Mouse (Mus musculus): Measurements from ENCODE around the gene Plin3. TPM values are rescaled to one million over a fixed set of nuclear protein-coding genes. Genes with fewer than 3 reads are reported as not detected.

The Plin3 gene
- polyA plus RNA-seq, 1 experiment from 2014 or later, result 103 TPM

DNA sequence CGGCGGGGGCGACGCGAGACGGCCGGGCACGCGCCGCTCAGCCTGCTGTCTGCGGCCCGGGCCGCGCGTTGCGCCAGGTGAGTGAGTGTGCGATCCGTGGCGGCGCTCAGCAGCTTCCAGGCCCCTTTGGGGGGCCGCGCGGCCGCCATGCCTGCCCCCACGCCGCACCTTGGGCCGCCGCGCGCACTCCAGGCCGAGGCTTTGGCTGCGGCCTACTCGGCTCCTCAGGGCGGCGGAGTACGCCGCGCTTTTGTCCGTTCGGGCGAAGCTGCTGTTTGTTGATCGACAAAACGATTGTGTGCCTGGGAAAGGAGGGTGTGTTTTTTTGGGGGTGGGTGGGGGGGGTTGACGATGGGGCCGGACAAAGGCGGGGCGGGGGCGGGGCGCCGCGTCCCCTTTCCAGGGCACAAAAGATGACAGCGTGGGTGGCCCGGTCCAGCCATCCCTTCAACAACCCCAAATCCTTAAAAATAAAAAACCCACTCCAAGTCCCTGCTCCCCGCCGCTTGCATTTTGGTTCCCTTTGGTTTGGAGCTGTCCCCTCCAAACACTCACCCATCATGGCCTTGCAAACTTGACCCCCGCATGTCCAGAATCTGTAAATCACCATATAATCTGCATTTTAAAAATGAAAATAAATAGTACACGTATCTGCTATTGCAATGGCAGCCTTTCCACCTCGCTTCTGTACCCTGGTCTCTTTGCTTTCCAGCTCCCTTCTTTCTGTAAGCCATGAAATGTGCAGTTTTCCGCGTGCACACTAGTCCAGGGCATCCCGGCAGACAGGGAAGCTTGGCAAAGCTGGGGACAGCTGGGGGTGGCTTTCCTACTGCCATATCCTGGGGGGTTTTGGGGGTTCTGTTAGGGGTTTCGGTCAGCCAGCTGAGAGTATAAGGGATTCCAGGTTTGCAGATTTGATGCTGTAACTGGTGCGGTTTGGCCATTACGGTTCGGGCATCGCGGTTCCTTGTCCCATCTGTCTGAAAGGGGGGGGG is 33.8 kb upstream of the Plin3 start:
- H3K4me3 ChIP-seq (replicated peaks; ENCODE audit: low read length), result peak overlapping the region; percentile 79
- peaks cover 3% of the 10 kb centered on the region; the same call in 1 of the 2 replicates for H3K36me3 ChIP-seq (ENCODE audit: control insufficient read depth, insufficient read depth, low read length)
- 1% methylated on average over 60 of the region's 67 CpGs for WGBS
- H3K9me3 ChIP-seq (replicated peaks; ENCODE audit: control insufficient read depth, low read length), result no peaks in the 10 kb centered on the region
- no peaks in the 10 kb centered on the region for H3K27me3 ChIP-seq (ENCODE audit: control insufficient read depth, insufficient read depth, low read length)
- ATAC-seq (ENCODE audit: insufficient read depth, low FRiP score), result peak; percentile 22
- peaks cover 24% of the 10 kb centered on the region for H3K4me1 ChIP-seq (ENCODE audit: control insufficient read depth, insufficient read depth, low read length)
- peak overlapping the region; percentile 96 for H3K9ac ChIP-seq (ENCODE audit: low read length)
- H3K27ac ChIP-seq (ENCODE audit: low read length), result peak overlapping the region; percentile 97
- peak overlapping the region; percentile 93 for H3K4me2 ChIP-seq (ENCODE audit: low read depth, low read length)

GRCm38 (mm10) chr17:56325450-56326152 is 32.9 kb upstream of the Plin3 start, which contains the start of gene Kdm4b:
TSS of gene Kdm4b (plus strand) at chr17:56326062.
- H3K36me3 ChIP-seq (ENCODE audit: control insufficient read depth, insufficient read depth, low read length), result peaks cover 3% of the 10 kb centered on the region; the same call in 1 of the 2 replicates

DNA sequence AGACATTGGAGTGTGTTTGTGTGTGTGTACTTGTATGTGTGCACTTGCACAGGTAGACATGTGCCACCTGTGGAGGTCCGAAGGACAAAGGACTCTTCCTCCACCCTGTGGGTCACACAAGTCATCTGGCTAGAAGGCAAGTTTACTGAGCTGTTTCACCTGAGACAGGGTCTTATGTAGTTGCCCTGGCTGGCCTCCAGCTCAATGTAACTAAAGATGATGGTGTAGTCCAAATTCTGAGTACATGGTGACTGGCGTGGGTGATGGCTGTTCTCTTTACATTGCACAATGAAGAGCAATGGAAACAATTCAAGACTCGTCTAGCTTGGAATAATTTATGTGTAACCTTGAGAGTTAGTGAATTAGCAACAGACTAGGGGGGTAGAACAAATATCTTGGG is 31.7 kb upstream of the Plin3 start:
- no peaks in the 10 kb centered on the region for H3K9me3 ChIP-seq (replicated peaks; ENCODE audit: control insufficient read depth, low read length)
- peaks cover 24% of the 10 kb centered on the region for H3K4me1 ChIP-seq (ENCODE audit: control insufficient read depth, insufficient read depth, low read length)
- WGBS, result 50% methylated on average over 3 of the region's 3 CpGs
- no peak overlapping the region for H3K4me2 ChIP-seq (ENCODE audit: low read depth, low read length)
- no peak overlapping the region for H3K9ac ChIP-seq (ENCODE audit: low read length)
- no peak overlapping the region for H3K4me3 ChIP-seq (replicated peaks; ENCODE audit: low read length)
- no peaks in the 10 kb centered on the region for H3K27me3 ChIP-seq (ENCODE audit: control insufficient read depth, insufficient read depth, low read length)
- no peak for ATAC-seq (ENCODE audit: insufficient read depth, low FRiP score)
- H3K27ac ChIP-seq (ENCODE audit: low read length), result no peak overlapping the region
- peaks cover 6% of the 10 kb centered on the region; the same call in 1 of the 2 replicates for H3K36me3 ChIP-seq (ENCODE audit: control insufficient read depth, insufficient read depth, low read length)

More at GRCm38 (mm10) chr17:56325450-56326152, 32.9 kb upstream of the Plin3 start, which contains the start of gene Kdm4b:
- Histone ChIP-seq H3K9ac (ENCODE audit: low read length) (peak within 1 kb of the TSS; percentile 96), H3K27ac (ENCODE audit: low read length) (peak within 1 kb of the TSS; percentile 97), H3K4me2 (ENCODE audit: low read depth, low read length) (peak within 1 kb of the TSS; percentile 93), H3K9me3 (replicated peaks; ENCODE audit: control insufficient read depth, low read length) (no peaks in the 10 kb centered on the region), H3K4me1 (ENCODE audit: control insufficient read depth, insufficient read depth, low read length) (peaks cover 24% of the 10 kb centered on the region), H3K27me3 (ENCODE audit: control insufficient read depth, insufficient read depth, low read length) (no peaks in the 10 kb centered on the region), H3K4me3 (replicated peaks; ENCODE audit: low read length) (peak within 1 kb of the TSS; percentile 79)
- under 1% methylated on average over 57 of the region's 57 CpGs for WGBS
- peak; percentile 98 for ATAC-seq (ENCODE audit: insufficient read depth, low FRiP score)

DNA sequence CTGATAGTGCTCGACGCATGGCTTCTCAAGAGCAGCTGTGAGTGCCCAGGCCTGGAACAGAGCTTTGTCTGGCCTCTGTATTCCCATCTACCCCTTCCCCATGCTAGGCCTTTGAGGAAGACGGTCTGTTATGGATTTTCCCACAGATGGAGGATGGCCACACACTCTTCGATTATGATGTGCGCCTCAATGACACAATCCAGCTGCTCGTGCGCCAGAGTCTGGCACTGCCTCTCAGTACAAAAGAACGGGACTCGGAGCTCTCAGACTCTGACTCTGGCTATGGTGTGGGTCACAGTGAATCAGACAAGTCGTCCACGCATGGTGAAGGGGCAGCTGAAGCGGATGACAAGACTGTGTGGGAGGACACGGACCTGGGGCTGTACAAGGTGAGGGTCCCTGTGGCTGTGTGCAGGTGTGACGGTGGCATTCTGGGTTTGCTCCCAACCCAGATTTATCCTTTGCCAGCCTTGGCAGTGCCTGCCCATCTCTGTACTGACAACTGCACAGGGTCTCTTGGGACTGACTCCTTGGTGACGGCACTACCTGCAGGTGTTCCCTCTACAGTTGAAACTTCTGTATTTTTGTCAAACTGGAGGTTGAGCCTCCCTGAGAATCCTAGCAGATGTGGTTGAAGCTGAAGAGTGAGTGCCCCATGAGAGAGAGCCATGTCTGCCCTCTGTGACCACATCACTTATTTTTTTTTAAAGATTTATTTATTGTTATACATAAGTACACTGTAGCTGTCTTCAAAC is 16.7 kb upstream of the Plin3 start:
- Histone ChIP-seq H3K36me3 (ENCODE audit: control insufficient read depth, insufficient read depth, low read length) (peaks cover 18% of the 10 kb centered on the region), H3K4me1 (ENCODE audit: control insufficient read depth, insufficient read depth, low read length) (peaks cover 43% of the 10 kb centered on the region), H3K9ac (ENCODE audit: low read length) (0 out of 2 replicates have a peak overlapping the region, but pooled peaks have one; percentile 31), H3K4me2 (ENCODE audit: low read depth, low read length) (no peak overlapping the region), H3K9me3 (replicated peaks; ENCODE audit: control insufficient read depth, low read length) (no peaks in the 10 kb centered on the region), H3K4me3 (replicated peaks; ENCODE audit: low read length) (no peak overlapping the region), H3K27ac (ENCODE audit: low read length) (no peak overlapping the region; the same call in 1 of the 2 replicates), H3K27me3 (ENCODE audit: control insufficient read depth, insufficient read depth, low read length) (no peaks in the 10 kb centered on the region)
- 79% methylated on average over 15 of the region's 15 CpGs for WGBS
- no peak for ATAC-seq (ENCODE audit: insufficient read depth, low FRiP score)

GRCm38 (mm10) chr17:56308088-56308487 is 15.4 kb upstream of the Plin3 start:
- peaks cover 16% of the 10 kb centered on the region; the same call in 1 of the 2 replicates for H3K36me3 ChIP-seq (ENCODE audit: control insufficient read depth, insufficient read depth, low read length)
- WGBS, result 51% methylated on average over 6 of the region's 6 CpGs
- peak overlapping the region; percentile 21 for H3K4me2 ChIP-seq (ENCODE audit: low read depth, low read length)
- no peaks in the 10 kb centered on the region for H3K9me3 ChIP-seq (replicated peaks; ENCODE audit: control insufficient read depth, low read length)
- peak overlapping the region; percentile 39 for H3K9ac ChIP-seq (ENCODE audit: low read length)
- no peak overlapping the region for H3K4me3 ChIP-seq (replicated peaks; ENCODE audit: low read length)
- peaks cover 43% of the 10 kb centered on the region for H3K4me1 ChIP-seq (ENCODE audit: control insufficient read depth, insufficient read depth, low read length)
- ATAC-seq (ENCODE audit: insufficient read depth, low FRiP score), result no peak; the same call in 1 of the 2 replicates
- H3K27me3 ChIP-seq (ENCODE audit: control insufficient read depth, insufficient read depth, low read length), result no peaks in the 10 kb centered on the region
- peak overlapping the region; percentile 85 for H3K27ac ChIP-seq (ENCODE audit: low read length)

DNA sequence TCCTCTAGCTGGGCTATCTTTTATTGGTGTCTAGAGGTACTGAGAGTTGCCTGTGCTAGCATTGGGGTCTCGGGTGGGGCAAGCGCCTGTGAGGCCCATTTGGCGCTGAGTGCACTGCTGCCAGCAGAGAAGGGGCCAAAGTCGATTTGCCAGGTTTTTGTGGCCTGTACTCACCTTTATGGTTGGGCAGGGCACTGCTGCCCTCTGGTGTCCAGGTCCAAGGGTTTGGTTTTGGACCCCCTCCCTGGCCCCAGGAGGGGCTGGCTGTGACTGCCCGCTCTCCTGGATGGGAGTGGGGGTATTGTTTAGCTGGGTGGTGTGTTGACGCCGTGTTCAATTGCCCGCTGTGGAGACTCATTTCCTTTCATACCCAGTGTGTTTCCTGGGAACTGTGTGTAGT is 13.2 kb upstream of the Plin3 start:
- no peak for ATAC-seq (ENCODE audit: insufficient read depth, low FRiP score)
- WGBS, result 52% methylated on average over 8 of the region's 8 CpGs
- Histone ChIP-seq H3K27me3 (ENCODE audit: control insufficient read depth, insufficient read depth, low read length) (no peaks in the 10 kb centered on the region), H3K9ac (ENCODE audit: low read length) (peak overlapping the region; percentile 72), H3K4me2 (ENCODE audit: low read depth, low read length) (peak overlapping the region; percentile 71), H3K9me3 (replicated peaks; ENCODE audit: control insufficient read depth, low read length) (no peaks in the 10 kb centered on the region), H3K27ac (ENCODE audit: low read length) (peak overlapping the region; percentile 56; the same call in 1 of the 2 replicates), H3K4me1 (ENCODE audit: control insufficient read depth, insufficient read depth, low read length) (peaks cover 49% of the 10 kb centered on the region), H3K4me3 (replicated peaks; ENCODE audit: low read length) (peak overlapping the region; percentile 66), H3K36me3 (ENCODE audit: control insufficient read depth, insufficient read depth, low read length) (peaks cover 12% of the 10 kb centered on the region; the same call in 1 of the 2 replicates)

GRCm38 (mm10) chr17:56305156-56305555 is 12.5 kb upstream of the Plin3 start:
- 0 out of 2 replicates have a peak, but pooled peaks cover 11% of the 10 kb centered on the region for H3K36me3 ChIP-seq (ENCODE audit: control insufficient read depth, insufficient read depth, low read length)
- peak overlapping the region; percentile 66 for H3K4me3 ChIP-seq (replicated peaks; ENCODE audit: low read length)
- ATAC-seq (ENCODE audit: insufficient read depth, low FRiP score), result no peak
- H3K4me2 ChIP-seq (ENCODE audit: low read depth, low read length), result peak overlapping the region; percentile 71
- H3K9ac ChIP-seq (ENCODE audit: low read length), result peak overlapping the region; percentile 72
- H3K27me3 ChIP-seq (ENCODE audit: control insufficient read depth, insufficient read depth, low read length), result no peaks in the 10 kb centered on the region
- H3K4me1 ChIP-seq (ENCODE audit: control insufficient read depth, insufficient read depth, low read length), result peaks cover 49% of the 10 kb centered on the region
- no peak overlapping the region; the same call in 1 of the 2 replicates for H3K27ac ChIP-seq (ENCODE audit: low read length)
- no peaks in the 10 kb centered on the region for H3K9me3 ChIP-seq (replicated peaks; ENCODE audit: control insufficient read depth, low read length)
- WGBS, result 26% methylated on average over 9 of the region's 9 CpGs

DNA sequence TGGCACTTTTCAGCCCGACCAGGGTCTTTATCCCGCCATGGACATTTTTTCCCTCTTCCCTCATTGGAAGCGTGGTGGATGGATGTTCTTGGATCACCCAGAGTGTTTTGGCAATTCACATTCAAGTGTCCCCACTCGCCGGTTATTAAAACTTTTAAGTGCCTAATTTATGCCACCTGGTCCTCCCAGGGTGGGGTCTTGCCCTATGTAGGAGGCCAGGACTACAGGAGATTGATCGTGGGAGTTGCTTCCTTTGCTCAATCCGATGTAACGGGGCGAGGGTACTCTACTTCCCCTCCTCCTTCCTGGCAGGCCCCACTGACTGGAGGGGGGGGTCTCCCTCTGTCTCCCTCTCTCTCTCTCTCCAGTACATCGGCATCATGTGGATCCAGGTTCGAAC is 12.0 kb upstream of the Plin3 start:
- H3K4me2 ChIP-seq (ENCODE audit: low read depth, low read length), result peak overlapping the region; percentile 71
- H3K4me3 ChIP-seq (replicated peaks; ENCODE audit: low read length), result peak overlapping the region; percentile 66
- peaks cover 49% of the 10 kb centered on the region for H3K4me1 ChIP-seq (ENCODE audit: control insufficient read depth, insufficient read depth, low read length)
- ATAC-seq (ENCODE audit: insufficient read depth, low FRiP score), result no peak
- WGBS, result 11% methylated on average over 11 of the region's 11 CpGs
- no peaks in the 10 kb centered on the region for H3K9me3 ChIP-seq (replicated peaks; ENCODE audit: control insufficient read depth, low read length)
- H3K27me3 ChIP-seq (ENCODE audit: control insufficient read depth, insufficient read depth, low read length), result no peaks in the 10 kb centered on the region
- H3K9ac ChIP-seq (ENCODE audit: low read length), result peak overlapping the region; percentile 72
- H3K36me3 ChIP-seq (ENCODE audit: control insufficient read depth, insufficient read depth, low read length), result 0 out of 2 replicates have a peak, but pooled peaks cover 8% of the 10 kb centered on the region
- no peak overlapping the region for H3K27ac ChIP-seq (ENCODE audit: low read length)

Data from stomach, embryonic 16.5 days (tissue).